Mouse (Mus musculus) right cerebral cortex, postnatal 25 days (tissue): Measurements from ENCODE around the gene Ubl3.

Source experiments
- DNase-seq: peaks from one replicate; pipeline ENCODE4 v3.0.0; 2022

Ubl3 gene

GRCm38 (mm10) chr5:148468626-148469441 is 83.8 kb downstream of the Ubl3 start:
- DNase-seq: no peak

GRCm38 (mm10) chr5:148466933-148467607 is 85.5 kb downstream of the Ubl3 start:
- no peak for DNase-seq

GRCm38 (mm10) chr5:148466116-148466515 is 86.5 kb downstream of the Ubl3 start:
- no peak for DNase-seq

GRCm38 (mm10) chr5:148465091-148465490 is 87.5 kb downstream of the Ubl3 start:
- no peak for DNase-seq

- DNase-seq: no peak
These were observed 88.1 kb downstream of the Ubl3 start for GRCm38 (mm10) chr5:148464489-148464888.

DNA sequence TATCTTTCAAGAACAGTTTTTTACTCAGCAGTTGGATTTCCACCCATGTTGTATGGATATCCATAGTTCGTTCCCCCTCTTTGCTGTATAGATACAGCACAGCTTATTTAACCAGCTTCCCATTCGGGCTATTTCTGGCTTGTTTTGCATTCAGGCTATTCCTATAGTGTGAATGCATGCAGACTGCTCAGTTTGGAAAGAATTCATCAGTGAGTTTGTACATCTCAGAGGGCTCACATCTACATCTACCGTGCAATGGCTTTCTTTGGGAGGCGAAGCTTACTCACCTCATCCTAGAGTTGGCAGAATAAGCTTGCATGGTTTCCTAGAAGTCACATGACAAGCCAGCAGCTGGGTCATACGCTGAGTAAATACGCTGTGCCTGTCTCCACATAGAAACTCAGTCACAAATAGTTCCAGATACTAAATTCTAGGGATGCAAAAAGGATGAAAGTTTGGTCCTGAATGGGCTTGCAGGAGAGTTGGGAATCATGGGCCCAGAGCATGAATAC is 88.8 kb downstream of the Ubl3 start:
- DNase-seq: no peak
